Mouse (Mus musculus) forebrain, embryonic 11.5 days (tissue): Measurements from ENCODE around the gene Arsk. TPM values are rescaled to one million over a fixed set of nuclear protein-coding genes. Genes with fewer than 3 reads are reported as not detected.

Experiments
- ATAC-seq: fragments of 200-750 bp; cut with Nextera tagmentation; replicated peaks from 2 replicates; pipeline ENCODE4 v1.8.0; 2017; ENCODE audit warnings: moderate TSS enrichment; ENCODE audit not compliant: low FRiP score
- DNase-seq: peaks from one replicate; pipeline ENCODE4 v3.0.0-alpha.2; 2017; ENCODE audit warnings: low spot score
- H3K27ac ChIP-seq: fragments of 300-500 bp; sonication (generic); 2 replicates; pipeline ENCODE4 v1.5.1; 2014; ENCODE audit warnings: low read depth, low read length
- H3K27me3 ChIP-seq: fragments of 300-500 bp; sonication (generic); 2 replicates; pipeline ENCODE4 v1.6.1; 2014; ENCODE audit warnings: mild to moderate bottlenecking, low read length, mixed read lengths; ENCODE audit not compliant: control insufficient read depth, insufficient read depth
- H3K36me3 ChIP-seq: fragments of 300-500 bp; sonication (generic); 2 replicates; pipeline ENCODE4 v1.6.1; 2014; ENCODE audit warnings: mild to moderate bottlenecking, low read length, moderate library complexity, mixed read lengths; ENCODE audit not compliant: control insufficient read depth, insufficient read depth
- H3K4me1 ChIP-seq: fragments of 300-500 bp; sonication (generic); replicated peaks from 2 replicates; pipeline ENCODE4 v1.6.1; 2014; ENCODE audit warnings: low read length, mixed read lengths; ENCODE audit not compliant: control insufficient read depth, insufficient read depth
- H3K4me2 ChIP-seq: fragments of 300-500 bp; sonication (generic); 2 replicates; pipeline ENCODE4 v1.6.1; 2014; ENCODE audit warnings: low read depth, mild to moderate bottlenecking, low read length, moderate library complexity, mixed read lengths; ENCODE audit not compliant: severe bottlenecking
- H3K4me3 ChIP-seq: fragments of 300-500 bp; sonication (generic); 2 replicates; pipeline ENCODE4 v1.5.1; 2014; ENCODE audit warnings: low read depth, low read length
- H3K9ac ChIP-seq: fragments of 300-500 bp; sonication (generic); 2 replicates; pipeline ENCODE4 v1.6.1; 2014; ENCODE audit warnings: low read length
- H3K9me3 ChIP-seq: fragments of 300-500 bp; sonication (generic); 2 replicates; pipeline ENCODE4 v1.6.1; 2016; ENCODE audit warnings: low read length, mixed read lengths; ENCODE audit not compliant: control insufficient read depth
- WGBS: fragments of 180-500 bp; shearing (Covaris S2); extraction: QIAGEN DNeasy Blood & Tissue Kit; methylation state at CpG from one replicate; pipeline ENCODE4 v1.1.7; 2014; 5-methylcytosine and 5-hydroxymethylcytosine counted together
- polyA plus RNA-seq: library from polyadenylated mRNA; unstranded; fragments of >200 nt; fragmentation: Nextera tagmentation; extraction: Ambion mirVana; gene quantifications from 2 replicates; pipeline ENCODE4 v1.2.1, GENCODE M21; 2014

Gene Arsk
- polyA plus RNA-seq, result 4.8 and 6.6 TPM in 2 replicates

- WGBS, result under 1% methylated on average over 34 of the region's 34 CpGs
- Histone ChIP-seq H3K9ac (peak within 1 kb of the TSS; percentile 73), H3K4me2 (peak within 1 kb of the TSS; percentile 57), H3K4me1 (no peaks in the 10 kb centered on the region), H3K9me3 (no peaks in the 10 kb centered on the region), H3K4me3 (peak within 1 kb of the TSS; percentile 64), H3K27ac (peak within 1 kb of the TSS; percentile 41; the same call in 1 of the 2 replicates), H3K36me3 (no peaks in the 10 kb centered on the region), H3K27me3 (no peaks in the 10 kb centered on the region)
- peak; percentile 95 for DNase-seq
- peak; percentile 95 for ATAC-seq
Measured at GRCm38 (mm10) chr13:76098493-76099303, at the start of gene Arsk, which contains the start of gene Ttc37. Arsk (minus strand) TSS chr13:76098660. Ttc37 (plus strand) TSS chr13:76098734.

- DNase-seq (no peak), ATAC-seq (no peak)
- H3K4me2 ChIP-seq, result no peak overlapping the region
- no peaks in the 10 kb centered on the region for H3K27me3 ChIP-seq
- no peak overlapping the region for H3K27ac ChIP-seq
- H3K4me3 ChIP-seq, result no peak overlapping the region
- no peak overlapping the region for H3K9ac ChIP-seq
- H3K9me3 ChIP-seq, result no peaks in the 10 kb centered on the region
- 91% methylated on average over 12 of the region's 12 CpGs for WGBS
- no peaks in the 10 kb centered on the region for H3K4me1 ChIP-seq
- no peaks in the 10 kb centered on the region; the same call in 1 of the 2 replicates for H3K36me3 ChIP-seq
Measured at GRCm38 (mm10) chr13:76141117-76141808, 42.8 kb upstream of the Arsk start.

GRCm38 (mm10) chr13:76138862-76139261, 40.4 kb upstream of the Arsk start:
- ATAC-seq (no peak), DNase-seq (no peak)
- Histone ChIP-seq H3K36me3 (no peaks in the 10 kb centered on the region; the same call in 1 of the 2 replicates), H3K27me3 (no peaks in the 10 kb centered on the region), H3K9ac (no peak overlapping the region), H3K4me2 (no peak overlapping the region), H3K9me3 (no peaks in the 10 kb centered on the region), H3K27ac (no peak overlapping the region), H3K4me1 (no peaks in the 10 kb centered on the region), H3K4me3 (no peak overlapping the region)
- WGBS, result 85% methylated on average over 3 of the region's 3 CpGs

DNA sequence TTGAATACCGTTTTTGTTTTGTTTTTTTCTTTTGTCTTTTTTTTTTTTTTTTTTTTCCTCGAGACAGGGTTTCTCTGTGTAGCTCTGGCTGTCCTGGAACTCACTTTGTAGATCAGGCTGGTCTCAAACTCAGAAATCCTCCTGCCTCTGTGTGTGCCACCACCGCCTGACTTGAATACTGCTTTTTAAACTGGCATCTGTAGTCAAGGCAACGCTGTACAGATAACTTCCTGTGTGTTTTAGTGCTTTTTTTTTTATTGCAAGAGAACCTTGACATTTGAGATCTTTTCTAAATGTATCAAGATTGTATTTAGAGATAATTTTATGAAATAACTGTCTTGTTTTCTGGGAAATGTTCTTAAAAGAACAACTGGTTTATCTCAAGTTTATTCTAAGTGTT, 34.0 kb upstream of the Arsk start:
- Histone ChIP-seq H3K36me3 (no peaks in the 10 kb centered on the region), H3K4me3 (no peak overlapping the region), H3K4me1 (no peaks in the 10 kb centered on the region), H3K27ac (no peak overlapping the region), H3K4me2 (no peak overlapping the region), H3K9ac (no peak overlapping the region), H3K27me3 (no peaks in the 10 kb centered on the region), H3K9me3 (no peaks in the 10 kb centered on the region)
- WGBS, result 90% methylated on average over 4 of the region's 4 CpGs
- no peak for DNase-seq
- no peak for ATAC-seq

DNA sequence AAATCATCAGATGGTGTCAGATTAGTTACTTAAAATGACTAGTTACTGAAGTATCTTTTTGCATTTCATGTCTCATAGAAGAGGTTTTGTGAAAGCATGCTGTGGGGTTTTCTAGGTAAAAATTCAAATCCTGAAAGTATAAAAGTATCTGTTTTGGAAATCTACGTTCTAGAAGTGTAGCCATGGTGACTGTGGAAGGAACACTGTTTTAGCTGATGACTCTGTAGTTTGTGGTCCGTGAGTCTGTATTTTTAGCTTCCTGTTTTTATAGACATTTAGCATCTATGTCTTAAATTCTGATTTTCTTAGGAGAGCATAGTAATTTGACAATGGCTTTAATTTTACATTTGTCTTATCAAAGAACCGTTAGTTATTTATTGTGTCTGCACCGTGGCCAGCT, 30.3 kb upstream of the Arsk start:
- no peak for ATAC-seq
- H3K9ac ChIP-seq, result no peak overlapping the region
- no peak for DNase-seq
- H3K4me2 ChIP-seq, result no peak overlapping the region
- H3K9me3 ChIP-seq, result no peaks in the 10 kb centered on the region
- no peak overlapping the region for H3K27ac ChIP-seq
- H3K27me3 ChIP-seq, result no peaks in the 10 kb centered on the region
- H3K4me3 ChIP-seq, result no peak overlapping the region
- 93% methylated on average over 4 of the region's 4 CpGs for WGBS
- no peaks in the 10 kb centered on the region; the same call in 1 of the 2 replicates for H3K36me3 ChIP-seq
- no peaks in the 10 kb centered on the region for H3K4me1 ChIP-seq

GRCm38 (mm10) chr13:76109069-76109824, 10.8 kb upstream of the Arsk start:
- H3K9ac ChIP-seq, result no peak overlapping the region
- no peaks in the 10 kb centered on the region for H3K36me3 ChIP-seq
- H3K27me3 ChIP-seq, result no peaks in the 10 kb centered on the region
- ATAC-seq (no peak), DNase-seq (no peak)
- H3K4me2 ChIP-seq, result no peak overlapping the region
- no peak overlapping the region for H3K27ac ChIP-seq
- H3K4me1 ChIP-seq, result no peaks in the 10 kb centered on the region
- WGBS, result 93% methylated on average over 18 of the region's 18 CpGs
- H3K4me3 ChIP-seq, result no peak overlapping the region
- H3K9me3 ChIP-seq, result no peaks in the 10 kb centered on the region

DNA sequence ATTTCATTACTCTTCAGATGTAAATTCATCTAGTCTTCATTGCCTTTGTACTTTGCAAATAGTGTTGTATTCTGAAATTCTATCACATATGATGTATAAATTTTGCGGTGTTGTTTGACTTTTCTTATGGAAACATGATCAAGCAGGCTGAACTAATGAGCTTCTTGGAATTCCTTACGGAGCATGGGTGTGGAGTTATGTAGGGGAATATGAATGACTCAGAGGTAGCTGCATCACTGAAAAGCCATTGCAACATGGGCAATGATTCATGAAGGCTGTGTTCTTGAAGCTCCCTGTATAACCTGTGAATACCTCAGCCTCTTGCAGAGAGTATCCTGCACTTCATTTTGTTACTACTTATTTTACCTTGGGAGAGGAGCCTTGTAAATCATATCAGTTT, 3.5 kb upstream of the Arsk start:
- H3K9me3 ChIP-seq, result no peaks in the 10 kb centered on the region
- no peak for DNase-seq
- no peaks in the 10 kb centered on the region for H3K27me3 ChIP-seq
- no peaks in the 10 kb centered on the region for H3K36me3 ChIP-seq
- WGBS, result 97% methylated on average over 2 of the region's 2 CpGs
- no peak overlapping the region for H3K4me3 ChIP-seq
- no peak for ATAC-seq
- no peak overlapping the region for H3K4me2 ChIP-seq
- H3K27ac ChIP-seq, result no peak overlapping the region
- no peaks in the 10 kb centered on the region for H3K4me1 ChIP-seq
- H3K9ac ChIP-seq, result no peak overlapping the region

- H3K27ac ChIP-seq, result peak overlapping the region; percentile 41; the same call in 1 of the 2 replicates
- H3K36me3 ChIP-seq, result no peaks in the 10 kb centered on the region
- 4% methylated on average over 16 of the region's 16 CpGs for WGBS
- no peaks in the 10 kb centered on the region for H3K9me3 ChIP-seq
- ATAC-seq (peak; percentile 84), DNase-seq (no peak)
- peak overlapping the region; percentile 64 for H3K4me3 ChIP-seq
- H3K4me1 ChIP-seq, result no peaks in the 10 kb centered on the region
- peak overlapping the region; percentile 57 for H3K4me2 ChIP-seq
- H3K9ac ChIP-seq, result peak overlapping the region; percentile 73
- no peaks in the 10 kb centered on the region for H3K27me3 ChIP-seq
Measured at GRCm38 (mm10) chr13:76098116-76098492, 356 bp downstream of the Arsk start.
